Mouse (Mus musculus): Measurements from ENCODE around the gene Tomm34.

DNA sequence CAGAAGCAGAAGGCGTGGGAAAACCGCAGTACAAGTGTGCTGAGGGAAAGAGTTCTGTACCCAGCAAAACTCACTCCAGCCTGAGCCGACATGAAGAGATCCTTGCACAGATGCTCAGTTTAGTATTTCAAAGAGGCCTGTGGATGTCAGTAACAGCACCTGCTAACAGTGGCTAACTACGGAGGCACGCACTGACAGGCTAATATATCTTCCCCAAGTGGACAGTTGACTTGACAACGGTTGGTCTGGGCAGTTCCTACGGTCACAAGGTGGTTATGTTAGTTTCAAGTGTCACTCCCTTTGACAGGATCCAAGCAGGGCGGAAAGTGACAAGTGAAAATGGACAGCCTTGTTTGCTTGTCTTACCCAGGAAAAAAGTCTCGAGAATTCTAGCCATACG lies 11.2 kb upstream of the Tomm34 start:
- no peak for TF ChIP-seq POLR2A (IDR thresholded peaks at IDR 0.05; ENCODE audit: insufficient read depth, low read depth, low read length)
- TF ChIP-seq CTCF (IDR thresholded peaks at IDR 0.05) = no peak
- no peak for TF ChIP-seq EP300 (IDR thresholded peaks at IDR 0.05; ENCODE audit: insufficient read depth, low read depth, low read length)

All from heart, adult 2 months (tissue).